Mouse (Mus musculus): ENCODE measurements around the gene Lrp11. TPM values are rescaled to one million over a fixed set of nuclear protein-coding genes. Genes with fewer than 3 reads are reported as not detected.

Lrp11 gene
- total RNA-seq, 2 experiments from 2014 or later: 1.1 to 2.0 TPM

DNA sequence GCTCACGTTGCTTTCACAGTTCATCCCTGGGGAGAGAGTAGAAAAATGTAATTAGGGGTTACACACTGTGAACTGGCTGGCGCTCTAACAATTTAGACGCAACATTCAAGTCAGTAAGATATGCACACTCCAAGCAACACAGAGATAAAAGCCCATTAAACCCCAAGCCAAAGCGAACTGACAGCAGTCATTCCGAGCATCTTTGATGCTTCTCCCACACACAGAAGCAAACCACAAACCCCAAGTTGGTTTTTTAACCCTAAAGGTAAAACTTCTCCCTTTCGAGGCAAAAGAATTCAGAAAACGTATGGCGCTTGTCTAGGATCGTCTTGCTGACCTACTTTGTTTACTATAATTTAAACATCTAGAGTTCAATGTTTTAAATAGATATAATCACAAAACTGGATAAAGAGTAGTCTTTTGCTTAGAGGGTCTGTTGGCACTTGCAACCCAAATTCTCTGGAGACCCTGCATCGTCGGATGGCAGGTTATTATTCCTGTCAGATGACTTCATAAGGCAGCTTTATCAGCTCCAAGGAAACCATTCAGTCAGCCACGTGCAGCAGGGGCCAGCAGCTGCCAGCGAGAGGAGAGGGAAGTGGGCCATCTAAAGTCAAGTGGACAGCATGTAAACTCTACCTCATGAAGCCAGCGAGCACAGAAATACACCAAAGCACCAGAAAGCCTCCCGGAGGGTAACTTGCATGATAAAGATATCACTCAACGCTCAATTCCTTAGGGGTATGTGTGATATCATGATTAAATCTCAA lies 41.5 kb downstream of the Lrp11 start:
- no peak for TF ChIP-seq CTCF (IDR thresholded peaks at IDR 0.05)
- no peak for DNase-seq
- H3K27ac ChIP-seq: no peak overlapping the region
- no peak overlapping the region for H3K4me3 ChIP-seq
- intact Hi-C loops (cut with DNase I): no loop called here

DNA sequence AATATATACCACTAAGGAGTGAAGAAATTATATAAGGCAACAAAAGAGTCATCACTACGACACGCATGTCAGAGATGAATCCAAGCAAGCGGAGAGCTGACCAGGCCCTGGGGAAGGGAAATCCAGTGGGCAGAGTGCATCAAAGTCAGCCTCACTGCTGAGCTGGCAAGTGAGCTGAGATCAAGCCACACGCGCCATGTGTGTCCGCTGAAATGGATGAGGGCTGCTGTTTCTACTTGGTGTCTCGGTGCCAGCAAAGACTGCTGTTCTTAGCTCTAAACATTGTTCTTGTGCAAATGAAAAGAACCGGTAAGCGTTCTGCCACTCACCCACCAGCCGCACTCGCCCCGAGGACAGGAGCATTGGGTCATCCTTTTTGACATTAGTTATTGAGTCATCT lies 50.8 kb downstream of the Lrp11 start:
- intact Hi-C loops (cut with DNase I): no loop called here
- no peak for DNase-seq
- TF ChIP-seq CTCF (IDR thresholded peaks at IDR 0.05): no peak
- no peak overlapping the region for H3K27ac ChIP-seq
- H3K4me3 ChIP-seq: no peak overlapping the region

DNA sequence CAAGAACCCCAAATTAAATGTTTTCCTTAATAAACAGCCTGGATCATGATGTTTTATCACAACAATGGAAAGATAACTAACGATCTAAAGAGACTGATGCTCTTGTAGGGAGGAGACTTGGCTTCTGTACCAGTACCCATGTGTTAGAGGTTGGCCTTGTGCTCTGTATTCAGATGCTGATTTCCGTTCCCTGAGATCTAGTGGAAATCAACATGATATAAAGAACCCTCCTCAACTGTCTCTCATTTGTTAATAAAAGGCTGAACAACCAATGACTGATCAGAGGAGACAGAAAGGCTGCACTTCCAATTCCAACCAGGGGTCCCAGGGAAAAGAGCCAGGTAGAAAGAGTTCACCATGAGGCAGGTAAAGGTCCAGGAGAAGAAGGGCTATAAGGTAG lies 56.3 kb downstream of the Lrp11 start:
- Histone ChIP-seq H3K4me3 (no peak overlapping the region), H3K27ac (no peak overlapping the region)
- DNase-seq: no peak
- TF ChIP-seq CTCF (IDR thresholded peaks at IDR 0.05): no peak
- intact Hi-C loops (cut with DNase I): no loop called here

- no peak for DNase-seq
- peak overlapping the region; percentile 64; the same call in 1 of the 2 replicates for H3K27ac ChIP-seq
- intact Hi-C loops (cut with DNase I): no loop called here
- TF ChIP-seq CTCF (IDR thresholded peaks at IDR 0.05): no peak
- no peak overlapping the region for H3K4me3 ChIP-seq
These were observed 59.5 kb downstream of the Lrp11 start for GRCm38 (mm10) chr10:7649059-7649458.

DNA sequence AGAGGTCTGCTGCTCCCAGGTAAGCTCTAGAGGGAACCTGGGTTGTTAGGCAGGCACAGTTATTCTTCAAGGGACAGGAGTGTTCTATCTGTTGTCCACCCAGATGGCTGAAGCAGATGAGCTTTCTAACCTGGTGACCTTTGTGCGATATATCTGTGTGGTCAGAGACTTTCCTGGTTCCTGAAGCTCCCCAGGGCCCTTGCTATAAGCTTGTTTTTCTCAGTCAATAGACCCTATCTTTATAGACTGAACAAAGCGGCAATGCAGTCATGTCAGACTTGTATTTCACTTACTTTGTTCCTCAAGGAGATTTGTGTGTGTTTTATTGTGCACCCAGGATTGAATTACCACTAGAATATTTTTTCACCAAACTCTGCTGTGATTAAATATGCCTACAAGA lies 61.5 kb downstream of the Lrp11 start:
- intact Hi-C loops (cut with DNase I): no loop called here
- DNase-seq: no peak
- no peak for TF ChIP-seq CTCF (IDR thresholded peaks at IDR 0.05)

DNA sequence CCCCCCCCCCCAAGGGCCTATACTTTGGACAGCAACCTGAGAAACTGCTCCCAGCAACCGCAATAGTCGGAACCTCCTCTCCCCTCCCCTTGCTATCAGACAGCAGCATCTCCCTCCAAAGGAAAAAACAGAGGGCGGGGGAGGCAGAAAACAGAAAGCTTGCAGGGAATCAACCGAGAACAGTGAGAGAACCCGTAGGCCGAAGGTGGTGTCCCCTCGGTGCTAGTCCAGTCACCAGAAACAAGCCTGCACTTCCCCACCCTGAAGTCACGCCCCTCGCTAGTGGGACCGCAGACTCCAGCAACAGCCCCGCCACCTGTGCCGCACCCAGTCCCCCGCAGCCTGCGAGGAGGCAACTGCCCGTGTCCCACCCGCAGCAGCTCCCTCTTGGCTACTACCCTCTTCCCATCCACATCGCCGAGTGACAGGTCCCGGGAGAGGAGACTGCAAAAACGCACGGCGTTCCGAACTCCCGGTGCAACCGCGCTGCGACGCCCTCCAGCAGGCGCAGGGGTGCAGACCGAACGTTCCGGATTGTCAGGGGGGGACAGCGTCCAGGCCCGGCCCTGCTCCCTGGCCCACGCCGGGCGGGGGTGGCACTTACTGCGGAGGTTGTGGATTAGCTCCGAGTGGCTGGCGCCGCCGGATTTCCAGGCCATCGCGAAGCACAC lies 73.0 kb downstream of the Lrp11 start:
- H3K4me3 ChIP-seq: peak overlapping the region; percentile 74
- DNase-seq: no peak
- intact Hi-C loops (cut with DNase I): loop anchor here (5.0 kb wide), 1 partner anchor 35 kb away; no protein-coding TSS in a partner anchor
- no peak for TF ChIP-seq CTCF (IDR thresholded peaks at IDR 0.05)
- H3K27ac ChIP-seq: peak overlapping the region; percentile 97

More for the DNA sequence above, 61.5 kb downstream of the Lrp11 start:
- Histone ChIP-seq H3K27ac (no peak overlapping the region), H3K4me3 (no peak overlapping the region)

DNA sequence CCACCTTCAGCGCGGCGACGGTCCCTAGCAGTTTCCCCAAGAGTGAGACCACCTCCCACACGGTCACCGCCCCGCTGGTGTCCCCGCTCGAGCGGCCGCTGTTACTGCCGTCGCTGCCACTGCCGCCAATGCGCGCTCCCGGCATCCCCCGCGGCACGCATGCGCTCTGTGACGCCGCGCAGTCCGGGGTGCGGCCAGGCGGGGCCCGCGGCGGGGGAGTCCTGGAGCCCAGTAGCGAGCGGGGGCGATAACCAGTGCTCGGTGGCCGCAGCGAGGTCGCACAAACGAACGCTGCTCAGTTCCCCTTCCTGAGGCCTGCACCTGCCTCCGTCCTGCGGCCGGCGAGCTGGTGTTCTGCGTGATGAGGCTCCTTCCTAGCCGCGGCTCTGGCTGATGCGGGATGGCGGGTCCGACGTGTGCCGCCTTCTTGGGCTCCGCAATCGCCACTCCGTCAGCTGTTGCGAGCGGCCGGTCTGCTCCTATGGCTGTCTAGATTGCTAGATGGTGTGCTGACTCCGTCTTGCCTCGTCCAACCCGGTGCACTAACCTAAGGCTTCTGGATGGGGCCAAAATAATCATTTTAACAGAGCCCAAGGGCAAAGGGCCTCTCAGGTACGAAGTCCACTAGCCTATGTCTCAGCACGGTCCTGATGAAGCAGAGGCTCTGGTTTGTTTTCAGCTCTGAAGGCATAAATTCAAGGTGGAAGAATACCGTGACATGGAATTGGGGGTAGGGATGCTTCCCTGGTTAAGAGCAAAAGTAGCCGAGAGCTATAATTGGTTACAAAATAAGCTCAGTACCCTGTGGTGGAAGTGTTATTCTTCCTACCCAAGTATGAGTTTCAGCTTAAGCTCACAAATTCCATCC lies 73.8 kb downstream of the Lrp11 start:
- Histone ChIP-seq H3K27ac (peak overlapping the region; percentile 97), H3K4me3 (peak overlapping the region; percentile 74)
- no peak for TF ChIP-seq CTCF (IDR thresholded peaks at IDR 0.05)
- intact Hi-C loops (cut with DNase I): loop anchor here (5.0 kb wide), 1 partner anchor 36 kb away; no protein-coding TSS in a partner anchor
- peak; percentile 96 for DNase-seq

DNA sequence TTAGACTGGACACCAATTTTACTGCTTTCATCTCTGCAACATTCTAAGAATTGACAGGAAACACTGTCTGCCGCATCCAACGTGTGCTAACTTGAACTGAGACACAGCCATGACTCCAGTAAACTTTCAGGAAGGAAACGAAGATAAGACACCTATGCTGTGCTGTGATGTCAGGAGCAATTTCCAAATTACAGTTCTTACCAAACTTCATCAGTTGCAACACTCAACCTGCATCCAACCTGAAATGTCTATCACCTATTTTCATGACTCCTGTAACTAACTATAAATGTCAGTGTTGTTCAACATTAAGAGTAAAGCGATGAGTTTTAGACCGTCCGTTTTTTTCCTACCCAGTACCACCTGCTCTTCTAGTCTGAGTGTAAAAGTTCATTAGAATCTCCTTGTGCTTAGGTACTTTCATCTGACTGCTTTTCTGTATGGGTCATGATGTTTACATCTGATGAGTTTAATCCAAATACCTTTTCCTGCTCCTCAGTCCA lies 74.5 kb downstream of the Lrp11 start:
- intact Hi-C loops (cut with DNase I): loop anchor here (5.0 kb wide), 1 partner anchor 37 kb away; no protein-coding TSS in a partner anchor

DNA sequence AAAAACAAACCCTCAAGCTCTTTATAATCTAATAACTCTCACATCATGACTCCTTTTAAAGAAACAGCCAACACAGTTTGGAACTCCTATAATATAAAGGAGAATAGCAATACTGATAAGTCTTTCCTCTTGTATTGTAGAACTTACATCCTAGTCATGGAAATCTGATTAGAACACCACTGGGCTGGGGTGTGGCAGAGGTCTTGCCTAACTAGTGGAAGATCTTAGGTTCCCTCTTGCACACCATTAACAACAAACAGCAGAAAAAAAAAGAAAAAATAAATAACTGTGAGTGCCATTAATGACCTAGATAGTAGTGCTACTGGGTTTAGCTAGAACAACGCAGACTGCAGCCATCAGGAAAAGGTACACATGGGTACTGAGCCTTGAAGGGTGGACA lies 75.3 kb downstream of the Lrp11 start:
- H3K4me3 ChIP-seq: no peak overlapping the region
- H3K27ac ChIP-seq: no peak overlapping the region
- intact Hi-C loops (cut with DNase I): loop anchor here (5.0 kb wide), 1 partner anchor 38 kb away; no protein-coding TSS in a partner anchor
- no peak for TF ChIP-seq CTCF (IDR thresholded peaks at IDR 0.05)
- DNase-seq: no peak

More for the DNA sequence above, 74.5 kb downstream of the Lrp11 start:
- peak overlapping the region; percentile 74 for H3K4me3 ChIP-seq
- peak overlapping the region; percentile 97 for H3K27ac ChIP-seq
- no peak for DNase-seq
- TF ChIP-seq CTCF (IDR thresholded peaks at IDR 0.05): no peak

- DNase-seq: peak; percentile 93
- intact Hi-C loops (cut with DNase I): loop anchor here (2.0 kb wide), 1 partner anchor 13 kb away; the partner anchor contains the start of genes Lats1 and Pcmt1
- no peak for TF ChIP-seq CTCF (IDR thresholded peaks at IDR 0.05)
- Histone ChIP-seq H3K4me3 (peak within 1 kb of the TSS; percentile 84), H3K27ac (peak within 1 kb of the TSS; percentile 87)
These were observed 77.8 kb downstream of the Lrp11 start, which contains the start of gene Nup43 for GRCm38 (mm10) chr10:7667342-7667802. Gene Nup43, plus strand, starts transcription at chr10:7667503.

- no peak overlapping the region for H3K4me3 ChIP-seq
- intact Hi-C loops (cut with DNase I): no loop called here
- DNase-seq: no peak
- TF ChIP-seq CTCF (IDR thresholded peaks at IDR 0.05): peak; percentile 68
- no peak overlapping the region for H3K27ac ChIP-seq
These were observed 84.1 kb downstream of the Lrp11 start for GRCm38 (mm10) chr10:7673673-7674072.

Other genes with a start within 250 kb of the Lrp11 start
- gene Ulbp1, start 116.2 kb upstream of the Lrp11 start, total RNA-seq (2021): under 1 TPM in 1 of 2 experiments, not detected in 1; 0.08 TPM
- gene Nup43, start 77.7 kb downstream of the Lrp11 start, total RNA-seq (2021): 1 to 10 TPM; 5.6 to 6.3 TPM
- gene Pcmt1, start 91.3 kb downstream of the Lrp11 start, total RNA-seq (2021): 100 to 1,000 TPM; 102 to 110 TPM
- 10 to 100 TPM; 11.8 to 11.9 TPM for gene Lats1, start 91.4 kb downstream of the Lrp11 start, total RNA-seq (2021)
- 10 to 100 TPM; 11.2 to 14.0 TPM for gene Katna1, start 136.2 kb downstream of the Lrp11 start, total RNA-seq (2021)
- 100 to 1,000 TPM in 1 of 2 experiments, 10 to 100 TPM in 1; 97.7 to 111 TPM for gene Ginm1, start 203.0 kb downstream of the Lrp11 start, total RNA-seq (2021)
- gene Ppil4, start 203.1 kb downstream of the Lrp11 start, total RNA-seq (2021): 10 to 100 TPM; 11.9 to 13.8 TPM
- gene Zc3h12d, start 242.7 kb downstream of the Lrp11 start, total RNA-seq (2021): under 1 TPM in 1 of 2 experiments, not detected in 1; 0.08 TPM